Mouse (Mus musculus): Measurements from ENCODE around the gene Ccp110. TPM values are rescaled to one million over a fixed set of nuclear protein-coding genes. Genes with fewer than 3 reads are reported as not detected.
A peak's percentile ranks its signal among the peaks of the same experiment; 100 is the strongest.

Gene Ccp110
- total RNA-seq (2021), result 1 to 10 TPM; 2.4 to 2.8 TPM
- long read RNA-seq, experiment 1, result 0 reads
- long read RNA-seq, experiment 2, partial matches to known transcripts, result 0 of 1 reads
- long read RNA-seq, experiment 2, other reads (novel, unspliced or antisense), result 1 of 1 reads

GRCm38 (mm10) chr7:118712228-118713173 lies at the start of gene Ccp110:
TSS of gene Ccp110 (plus strand) at chr7:118712552.
- DNase-seq, result peak; percentile 93

DNA sequence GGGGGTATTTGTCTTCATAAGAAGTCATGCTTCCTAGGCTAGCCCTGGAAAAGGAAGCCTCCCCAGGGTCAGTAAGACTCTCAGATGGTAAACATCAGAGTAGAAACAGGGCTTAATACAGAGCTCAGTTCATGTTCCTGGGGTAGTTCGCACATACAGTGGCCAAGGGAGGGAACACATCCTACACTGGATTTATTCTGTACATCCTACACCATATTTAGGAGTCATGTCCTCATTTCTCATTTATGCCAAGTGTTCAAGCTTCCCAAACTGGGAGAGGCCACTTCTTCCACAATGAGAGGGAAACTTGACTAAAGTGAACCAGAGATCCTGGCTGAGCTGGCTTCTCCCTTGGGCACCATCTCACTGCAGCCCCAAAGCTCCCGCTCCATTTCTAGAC lies 44.6 kb upstream of the Ccp110 start:
- DNase-seq, result no peak

DNA sequence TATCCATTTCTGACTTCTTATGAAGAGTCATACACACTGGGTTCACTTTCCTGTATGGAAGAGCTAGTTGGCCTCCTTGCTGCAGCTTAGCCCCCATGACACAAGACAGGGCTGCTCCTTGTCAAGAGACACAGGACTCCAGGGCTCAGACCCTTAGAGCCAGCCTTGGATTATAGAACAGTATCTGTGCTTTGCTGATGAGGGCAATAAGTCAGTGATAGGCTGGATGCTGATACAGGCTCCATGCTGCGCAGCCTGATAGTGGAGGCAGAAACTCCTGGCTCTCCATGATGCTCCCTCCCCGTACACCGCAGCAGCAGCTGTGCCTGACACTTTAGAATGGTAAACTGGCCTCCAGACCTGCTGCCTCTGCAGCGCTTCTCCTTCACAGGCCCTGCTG lies 42.2 kb upstream of the Ccp110 start:
- DNase-seq, result no peak

GRCm38 (mm10) chr7:118676826-118677225 lies 35.5 kb upstream of the Ccp110 start:
- no peak for DNase-seq

DNA sequence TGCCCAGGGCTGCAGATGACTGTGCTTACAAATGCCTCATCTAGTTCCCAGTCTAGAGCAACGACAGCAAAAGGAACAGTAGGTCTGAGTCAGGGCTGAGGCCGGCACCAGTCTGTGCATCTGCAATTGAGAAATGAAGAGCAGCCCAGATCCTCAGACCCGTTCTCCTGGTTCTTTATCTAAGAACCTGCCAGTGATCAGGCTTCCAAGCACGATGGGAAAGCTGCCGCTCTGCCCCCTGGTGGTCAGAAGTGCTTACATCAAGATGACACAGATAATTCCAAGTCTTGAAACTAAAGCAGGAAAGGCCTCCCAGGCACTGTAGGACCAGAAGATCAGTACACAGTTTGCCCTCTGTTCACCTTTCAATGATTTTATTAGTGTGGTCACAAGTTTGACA lies 24.2 kb upstream of the Ccp110 start:
- peak; percentile 32 for DNase-seq

DNA sequence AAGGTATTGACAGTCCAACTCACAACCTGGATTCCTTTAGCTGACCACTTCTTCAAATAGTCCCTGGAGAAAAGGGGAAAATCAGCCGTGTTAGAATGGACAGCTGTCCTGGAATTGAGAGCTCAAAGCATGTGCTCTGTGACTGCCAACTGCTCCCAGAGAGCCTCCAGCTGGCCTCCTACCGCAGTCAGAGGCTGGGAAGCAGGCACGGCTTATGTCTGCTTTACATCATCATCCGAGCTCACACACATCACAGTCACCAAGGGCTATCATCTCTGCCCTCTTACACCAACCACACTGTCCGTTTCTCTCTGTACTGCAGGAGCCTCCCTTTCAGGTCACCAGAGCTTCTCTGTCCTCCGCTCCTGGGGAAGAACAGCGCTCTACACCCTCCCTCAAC lies 23.3 kb upstream of the Ccp110 start:
- no peak for DNase-seq

DNA sequence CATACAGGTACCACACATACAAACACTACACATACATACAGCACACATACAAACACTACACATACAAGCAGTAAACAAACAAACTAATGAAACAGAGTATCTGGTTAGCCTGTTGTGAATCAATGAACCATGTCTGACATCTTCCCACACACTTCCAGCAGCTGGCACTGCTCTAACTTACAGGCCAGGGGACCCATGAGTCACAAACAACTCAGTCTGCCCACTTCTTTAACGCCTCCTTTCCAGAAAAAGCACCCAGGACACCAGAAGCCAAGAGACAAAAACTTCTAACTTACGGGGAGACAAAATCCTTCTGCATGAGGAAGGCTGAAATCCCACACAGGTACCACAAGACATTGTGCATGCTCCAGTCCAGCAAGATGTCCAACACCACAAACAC lies 21.1 kb upstream of the Ccp110 start:
- no peak for DNase-seq

DNA sequence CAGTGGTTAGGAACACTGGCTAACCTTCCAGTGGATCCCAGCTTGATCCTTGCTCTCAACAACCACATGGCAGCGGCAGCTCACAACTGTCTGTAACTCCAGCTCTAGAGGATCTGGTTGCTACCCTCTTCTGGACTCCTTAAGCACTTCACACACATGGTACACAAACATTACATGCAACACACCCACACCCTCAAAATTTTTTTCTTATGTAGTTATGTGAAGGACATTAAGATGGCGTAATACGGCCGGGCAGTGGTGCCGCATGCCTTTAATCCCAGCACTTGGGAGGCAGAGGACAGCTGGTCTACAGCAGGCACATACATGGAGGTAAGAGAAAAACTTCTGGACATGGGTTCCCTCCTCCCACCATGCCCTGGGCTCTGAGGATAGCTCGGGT lies 16.2 kb upstream of the Ccp110 start:
- DNase-seq, result no peak

DNA sequence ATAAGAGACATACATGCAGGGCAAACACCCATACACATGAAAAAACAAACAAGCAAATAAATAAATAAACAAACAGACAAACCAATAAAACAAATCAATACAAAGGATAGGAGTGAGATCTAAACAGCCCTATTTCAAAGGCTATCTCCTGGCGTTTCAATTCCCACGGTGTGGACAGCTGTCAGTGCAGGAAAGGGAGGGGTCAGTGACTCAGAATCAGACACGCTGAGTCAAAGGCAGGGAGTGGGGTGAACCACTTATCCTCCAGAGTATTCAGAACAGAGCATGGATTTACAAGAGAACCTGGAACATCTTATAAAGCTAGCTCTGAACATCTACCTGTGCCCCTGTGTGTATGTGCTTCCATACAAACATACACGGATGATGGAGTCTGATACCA lies 15.2 kb upstream of the Ccp110 start:
- no peak for DNase-seq

DNA sequence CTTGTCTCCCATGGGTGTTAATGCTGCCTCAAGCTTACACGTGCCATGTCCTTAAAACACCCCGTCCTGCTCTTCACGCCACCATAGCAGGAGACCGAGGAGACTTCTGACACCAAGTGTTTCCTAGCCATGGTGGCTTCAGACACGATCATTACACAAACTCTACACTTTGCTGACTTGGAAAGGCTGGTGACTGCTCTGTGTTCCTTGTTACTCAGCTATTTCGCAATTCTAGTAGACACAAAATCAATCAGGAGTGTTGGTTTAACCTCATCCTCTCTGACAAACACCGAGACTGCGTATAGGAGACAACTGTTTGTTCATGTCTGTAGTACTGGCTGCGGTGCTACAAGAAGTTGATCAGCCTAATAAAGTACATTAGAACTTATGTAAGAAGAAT lies 13.5 kb upstream of the Ccp110 start:
- no peak for DNase-seq

- DNase-seq, result no peak
These were observed 9.2 kb upstream of the Ccp110 start for GRCm38 (mm10) chr7:118703144-118703561.

DNA sequence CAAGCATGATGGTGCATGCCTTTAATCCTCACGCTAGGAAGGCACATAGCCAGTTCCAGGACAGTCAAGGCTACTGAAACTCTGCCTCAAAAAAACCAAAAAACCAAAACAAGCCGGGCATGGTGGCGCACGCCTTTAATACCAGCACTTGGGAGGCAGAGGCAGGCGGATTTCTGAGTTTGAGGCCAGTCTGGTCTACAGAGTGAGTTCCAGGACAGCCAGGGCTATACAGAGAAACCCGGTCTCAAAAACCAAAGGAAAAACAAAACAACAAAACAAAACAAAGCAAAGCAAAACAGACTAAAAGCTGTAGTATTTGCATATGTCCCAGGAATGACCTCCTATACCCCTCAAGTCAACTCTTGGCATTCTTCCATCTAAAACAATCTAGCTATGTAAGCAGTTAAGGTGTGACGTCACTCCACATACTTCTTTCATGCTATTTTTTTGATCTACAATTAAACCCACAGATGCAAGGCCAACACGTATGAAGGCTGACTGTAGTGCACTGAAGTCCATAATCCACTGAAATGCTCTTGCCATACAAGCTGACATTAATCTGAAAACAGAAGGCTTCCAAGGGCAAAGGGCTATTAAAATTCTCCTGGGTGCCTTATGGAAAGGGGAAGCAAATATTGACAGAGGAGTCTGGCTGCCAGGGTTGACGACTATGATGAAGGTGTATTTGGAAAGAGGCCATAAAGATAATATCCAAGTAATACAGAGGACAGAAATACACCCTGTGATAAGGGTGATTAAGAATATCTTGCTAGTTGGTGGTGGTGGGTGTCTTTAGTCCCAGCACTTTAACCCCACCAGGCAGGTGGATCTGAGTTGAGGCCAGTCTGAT lies 8.1 kb upstream of the Ccp110 start:
- DNase-seq, result no peak

- DNase-seq, result peak; percentile 90
These were observed 7.0 kb upstream of the Ccp110 start, which contains the start of gene Gde1 for GRCm38 (mm10) chr7:118705101-118705961. TSS of gene Gde1 (minus strand) at chr7:118705778.

DNA sequence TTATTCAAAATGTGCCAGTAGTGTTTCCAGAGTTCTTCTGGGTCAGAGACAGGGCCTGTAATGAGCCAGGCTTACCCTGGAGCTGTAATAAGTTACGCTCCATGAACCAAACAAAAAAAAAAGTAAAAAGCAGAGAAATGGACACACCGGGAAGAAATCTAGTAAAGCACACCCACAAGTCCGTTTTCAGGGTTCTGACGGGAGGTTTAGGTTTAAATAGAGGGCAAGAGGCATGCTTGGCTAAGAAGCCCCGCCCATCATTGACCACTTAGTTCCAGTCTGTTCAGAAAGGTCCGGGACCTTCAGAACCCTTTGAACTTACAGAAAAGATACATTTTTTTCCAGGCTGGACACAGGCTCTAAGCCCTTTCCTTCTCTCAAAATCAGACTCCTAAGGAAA lies 6.3 kb upstream of the Ccp110 start:
- no peak for DNase-seq

DNA sequence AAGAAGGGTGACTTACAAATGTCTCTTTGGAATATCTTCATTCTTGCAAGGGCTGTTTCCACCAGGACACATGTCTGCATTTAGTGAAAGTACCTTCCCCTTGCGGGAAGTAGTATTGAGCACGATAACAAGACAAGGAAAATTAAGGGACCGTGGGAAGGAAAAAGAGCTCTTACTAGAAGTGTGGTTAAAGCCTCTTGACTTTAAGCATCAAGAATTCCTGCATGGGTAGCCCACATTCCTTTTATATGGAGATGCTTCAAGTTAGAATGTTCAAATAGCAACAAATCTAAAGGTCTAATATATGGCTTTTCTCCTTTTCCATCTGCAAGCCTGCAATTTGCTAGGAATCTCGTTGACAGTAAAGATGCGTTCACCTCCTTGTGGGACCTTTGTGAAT lies 5.9 kb upstream of the Ccp110 start:
- no peak for DNase-seq

GRCm38 (mm10) chr7:118707216-118707615 lies 5.1 kb upstream of the Ccp110 start:
- no peak for DNase-seq

DNA sequence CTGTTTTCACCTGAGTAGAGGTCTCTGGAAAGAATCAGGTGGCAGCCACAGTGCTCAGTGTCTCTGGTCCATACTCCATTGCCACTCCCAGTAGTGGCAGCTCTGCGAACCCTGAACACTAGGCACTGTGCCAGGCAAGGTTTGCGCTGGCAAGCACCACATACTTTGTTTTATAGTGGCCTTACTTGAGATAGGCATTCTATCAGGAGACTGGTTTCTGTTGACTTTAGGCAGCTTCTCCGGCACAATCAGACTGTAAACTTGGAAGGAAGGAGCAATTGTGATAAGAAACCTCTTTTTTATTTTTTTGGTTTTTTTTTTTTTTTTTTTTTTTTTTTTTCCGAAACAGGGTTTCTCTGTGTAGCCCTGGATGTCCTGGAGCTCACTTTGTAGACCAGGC lies 4.3 kb upstream of the Ccp110 start:
- no peak for DNase-seq

DNA sequence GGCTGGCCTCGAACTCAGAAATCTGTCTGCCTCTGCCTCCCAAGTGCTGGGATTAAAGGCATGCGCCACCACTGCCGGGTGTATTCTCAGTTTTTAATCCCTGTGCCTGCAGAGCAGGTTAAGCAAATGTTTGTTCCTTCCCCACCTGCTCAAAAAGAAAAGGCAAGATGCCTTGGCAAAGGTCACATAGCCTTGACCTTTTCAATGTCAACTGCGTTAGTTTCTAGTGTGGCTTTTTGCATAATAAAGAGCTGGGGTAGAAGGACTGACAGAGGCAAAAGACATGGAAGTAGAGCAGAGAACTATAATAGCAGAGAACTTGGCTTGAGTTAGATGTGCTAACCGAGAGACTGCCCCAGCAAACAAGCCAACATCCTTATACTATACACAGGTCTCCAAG lies 1.6 kb upstream of the Ccp110 start:
- no peak for DNase-seq

GRCm38 (mm10) chr7:118714873-118715272 lies 2.5 kb downstream of the Ccp110 start:
- no peak for DNase-seq

GRCm38 (mm10) chr7:118718066-118718465 lies 5.7 kb downstream of the Ccp110 start:
- DNase-seq, result no peak

- DNase-seq, result no peak
These were observed 11.6 kb downstream of the Ccp110 start for GRCm38 (mm10) chr7:118723927-118724326.

DNA sequence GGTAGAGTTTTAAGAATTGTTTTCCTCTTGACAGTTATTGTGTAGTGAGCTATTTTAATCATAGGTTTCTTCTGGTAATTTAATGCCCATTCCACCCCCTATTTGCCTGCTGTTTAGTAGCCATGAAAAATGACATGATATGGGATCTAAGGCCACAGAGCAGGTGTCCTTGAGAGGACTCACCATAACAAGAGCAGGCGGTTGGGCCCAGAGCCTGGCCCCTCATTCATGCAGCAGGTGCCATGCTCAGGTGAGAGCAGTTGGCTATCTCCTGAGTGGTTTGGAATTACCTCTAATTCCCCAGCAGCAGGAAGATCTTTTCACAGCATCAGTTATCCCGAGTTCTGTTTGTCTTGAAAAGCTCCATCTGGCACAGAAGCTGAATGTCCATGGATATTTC lies 13.1 kb downstream of the Ccp110 start:
- no peak for DNase-seq

Data from gastrocnemius, postnatal 25 days (tissue).